Mouse (Mus musculus) liver, postnatal 0 days (tissue): ENCODE results near the gene Kif26b. TPM values are rescaled to one million over a fixed set of nuclear protein-coding genes. Genes with fewer than 3 reads are reported as not detected.

ENCODE experiments used
- ATAC-seq: fragments of 200-750 bp; cut with Nextera tagmentation; 2 replicates; pipeline ENCODE4 v1.8.0; 2017; ENCODE audit warnings: mild to moderate bottlenecking, moderate library complexity
- DNase-seq: peaks from one replicate; pipeline ENCODE4 v3.0.0-alpha.2; 2016
- H3K27ac ChIP-seq: fragments of 300-500 bp; sonication (generic); 2 replicates; pipeline ENCODE4 v1.5.1; 2014; ENCODE audit warnings: antibody characterized with exemption, moderate library complexity, mild to moderate bottlenecking, low read depth
- H3K27me3 ChIP-seq: fragments of 300-500 bp; sonication (generic); 2 replicates; pipeline ENCODE4 v1.6.1; 2014; ENCODE audit warnings: low read length, control low read depth, mixed read lengths; ENCODE audit not compliant: insufficient read depth
- H3K36me3 ChIP-seq: fragments of 300-500 bp; sonication (generic); replicated peaks from 2 replicates; pipeline ENCODE4 v1.6.1; 2014; ENCODE audit warnings: mild to moderate bottlenecking, control low read depth, low read length, moderate library complexity, mixed read lengths; ENCODE audit not compliant: insufficient read depth
- H3K4me1 ChIP-seq: fragments of 300-500 bp; sonication (generic); 2 replicates; pipeline ENCODE4 v1.6.1; 2014; ENCODE audit warnings: antibody characterized with exemption, mild to moderate bottlenecking, control low read depth; ENCODE audit not compliant: insufficient read depth
- H3K4me2 ChIP-seq: fragments of 300-500 bp; sonication (generic); 2 replicates; pipeline ENCODE4 v1.6.1; 2014; ENCODE audit warnings: low read depth, mild to moderate bottlenecking, low read length, moderate library complexity, mixed read lengths
- H3K4me3 ChIP-seq: fragments of 300-500 bp; sonication (generic); 2 replicates; pipeline ENCODE4 v1.5.1; 2014; ENCODE audit warnings: low read depth, low read length
- H3K9ac ChIP-seq: fragments of 300-500 bp; sonication (generic); replicated peaks from 2 replicates; pipeline ENCODE4 v1.6.1; 2014; ENCODE audit warnings: mild to moderate bottlenecking, moderate library complexity
- H3K9me3 ChIP-seq: fragments of 300-500 bp; sonication (generic); 2 replicates; pipeline ENCODE4 v1.6.1; 2016; ENCODE audit warnings: mild to moderate bottlenecking, control low read depth, low read length, mixed read lengths
- CTCF ChIP-seq: sonication (generic); IDR thresholded peaks from 2 replicates; pipeline ENCODE4 v1.5.1; 2016; ENCODE audit warnings: antibody characterized with exemption, low read depth
- EP300 ChIP-seq: IDR thresholded peaks from 2 replicates; pipeline ENCODE4 v1.6.1; 2016; ENCODE audit warnings: antibody characterized with exemption, low read depth, mild to moderate bottlenecking
- WGBS: fragments of 180-500 bp; shearing (Covaris S2); extraction: QIAGEN DNeasy Blood & Tissue Kit; methylation state at CpG from one replicate; pipeline ENCODE4 v1.1.7; 2014; ENCODE audit not compliant: insufficient replicate concordance; 5-methylcytosine and 5-hydroxymethylcytosine counted together
- polyA plus RNA-seq: library from polyadenylated mRNA; unstranded; fragments of >200 nt; fragmentation: Nextera tagmentation; extraction: Ambion mirVana; gene quantifications from 2 replicates; pipeline ENCODE4 v1.2.1, GENCODE M21; 2015

Gene Kif26b
- polyA plus RNA-seq, 1 experiment from 2014 or later = 0.02 TPM

GRCm38 (mm10) chr1:178491733-178492132 is 37.2 kb upstream of the Kif26b start:
- H3K27ac ChIP-seq = peak overlapping the region; percentile 34; the same call in 1 of the 2 replicates
- H3K27me3 ChIP-seq = no peaks in the 10 kb centered on the region
- H3K9me3 ChIP-seq = no peaks in the 10 kb centered on the region
- ATAC-seq = no peak
- no peaks in the 10 kb centered on the region for H3K36me3 ChIP-seq
- WGBS = 47% methylated on average over 5 of the region's 5 CpGs
- H3K9ac ChIP-seq = no peak overlapping the region
- no peak overlapping the region for H3K4me2 ChIP-seq
- TF ChIP-seq CTCF (no peak), EP300 (no peak)
- H3K4me1 ChIP-seq = peaks cover 2% of the 10 kb centered on the region; the same call in 1 of the 2 replicates
- no peak for DNase-seq
- no peak overlapping the region for H3K4me3 ChIP-seq

- no peak overlapping the region for H3K4me3 ChIP-seq
- no peak overlapping the region for H3K9ac ChIP-seq
- ATAC-seq (no peak), DNase-seq (no peak)
- H3K4me1 ChIP-seq = peaks cover 2% of the 10 kb centered on the region; the same call in 1 of the 2 replicates
- TF ChIP-seq EP300 (no peak), CTCF (no peak)
- H3K9me3 ChIP-seq = no peaks in the 10 kb centered on the region
- H3K27ac ChIP-seq = 0 out of 2 replicates have a peak overlapping the region, but pooled peaks have one; percentile 34
- H3K27me3 ChIP-seq = no peaks in the 10 kb centered on the region
- no peak overlapping the region for H3K4me2 ChIP-seq
- H3K36me3 ChIP-seq = no peaks in the 10 kb centered on the region
- whole genome bisulfite sequencing = 43% methylated on average over 2 of the region's 2 CpGs
These were observed 36.4 kb upstream of the Kif26b start for GRCm38 (mm10) chr1:178492493-178492892.

GRCm38 (mm10) chr1:178496186-178496585 is 32.7 kb upstream of the Kif26b start:
- no peak overlapping the region for H3K4me3 ChIP-seq
- no peak overlapping the region for H3K4me2 ChIP-seq
- TF ChIP-seq EP300 = no peak
- no peak for TF ChIP-seq CTCF
- no peak for ATAC-seq
- no peaks in the 10 kb centered on the region for H3K9me3 ChIP-seq
- DNase-seq = no peak
- no peaks in the 10 kb centered on the region for H3K27me3 ChIP-seq
- WGBS = 72% methylated on average over 2 of the region's 2 CpGs
- peaks cover 2% of the 10 kb centered on the region; the same call in 1 of the 2 replicates for H3K4me1 ChIP-seq
- no peak overlapping the region for H3K27ac ChIP-seq
- no peak overlapping the region for H3K9ac ChIP-seq
- H3K36me3 ChIP-seq = no peaks in the 10 kb centered on the region

GRCm38 (mm10) chr1:178496841-178497240 is 32.1 kb upstream of the Kif26b start:
- no peaks in the 10 kb centered on the region for H3K36me3 ChIP-seq
- no peaks in the 10 kb centered on the region for H3K9me3 ChIP-seq
- ATAC-seq = no peak
- TF ChIP-seq CTCF (peak; percentile 64), EP300 (no peak)
- H3K4me2 ChIP-seq = no peak overlapping the region
- no peaks in the 10 kb centered on the region for H3K27me3 ChIP-seq
- DNase-seq = peak; percentile 51
- H3K27ac ChIP-seq = no peak overlapping the region
- no peak overlapping the region for H3K4me3 ChIP-seq
- H3K9ac ChIP-seq = no peak overlapping the region
- 29% methylated on average over 1 of the region's 1 CpGs for WGBS
- peaks cover 2% of the 10 kb centered on the region; the same call in 1 of the 2 replicates for H3K4me1 ChIP-seq

- Histone ChIP-seq H3K9ac (no peak overlapping the region), H3K4me2 (no peak overlapping the region), H3K27me3 (no peaks in the 10 kb centered on the region), H3K36me3 (no peaks in the 10 kb centered on the region), H3K4me3 (no peak overlapping the region), H3K4me1 (no peaks in the 10 kb centered on the region), H3K27ac (no peak overlapping the region), H3K9me3 (no peaks in the 10 kb centered on the region)
- TF ChIP-seq EP300 (no peak), CTCF (no peak)
- no peak for ATAC-seq
- 71% methylated on average over 8 of the region's 8 CpGs for WGBS
- DNase-seq = no peak
These were observed 22.0 kb upstream of the Kif26b start for GRCm38 (mm10) chr1:178506938-178507337.

- H3K36me3 ChIP-seq = no peaks in the 10 kb centered on the region
- H3K27me3 ChIP-seq = no peaks in the 10 kb centered on the region
- H3K27ac ChIP-seq = no peak overlapping the region
- no peak overlapping the region for H3K4me3 ChIP-seq
- no peaks in the 10 kb centered on the region for H3K9me3 ChIP-seq
- H3K9ac ChIP-seq = no peak overlapping the region
- WGBS = 49% methylated on average over 7 of the region's 7 CpGs
- TF ChIP-seq EP300 (no peak), CTCF (no peak)
- H3K4me2 ChIP-seq = no peak overlapping the region
- H3K4me1 ChIP-seq = no peaks in the 10 kb centered on the region
- ATAC-seq (no peak), DNase-seq (no peak)
These were observed 16.4 kb upstream of the Kif26b start for GRCm38 (mm10) chr1:178512323-178513031.

GRCm38 (mm10) chr1:178513954-178514353 is 15.0 kb upstream of the Kif26b start:
- H3K9me3 ChIP-seq = no peaks in the 10 kb centered on the region
- H3K4me2 ChIP-seq = no peak overlapping the region
- WGBS = 21% methylated on average over 6 of the region's 8 CpGs
- no peak overlapping the region for H3K4me3 ChIP-seq
- ATAC-seq = no peak
- no peak overlapping the region for H3K27ac ChIP-seq
- no peaks in the 10 kb centered on the region for H3K4me1 ChIP-seq
- no peaks in the 10 kb centered on the region for H3K36me3 ChIP-seq
- no peaks in the 10 kb centered on the region for H3K27me3 ChIP-seq
- H3K9ac ChIP-seq = no peak overlapping the region
- no peak for TF ChIP-seq EP300
- TF ChIP-seq CTCF = no peak
- DNase-seq = no peak
